ENCODE assay signal across 9 mouse cellular contexts in genomic region chr6:122341038-122341810, GRCm38 (mm10). TPM values are rescaled to one million over a fixed set of nuclear protein-coding genes. Genes with fewer than 3 reads are reported as not detected.
DNase-seq lines count a peak whose midpoint lies in the region; ATAC-seq and TF ChIP-seq lines count a peak whose summit lies in the region.
"Had no signal": no experiment of that assay in that cellular context is flagged by ENCODE, and none has a peak within 500 bp of the region (broad histone marks: within the 10 kb centered on the region; RNA-seq: fewer than 3 reads in every experiment).

No protein-coding gene starts in this region.

- no peaks in the 10 kb centered on the region for H3K9me3 ChIP-seq in lung, embryonic 14.5 days (ENCODE audit: low read depth, low read length)
- H3K9me3 ChIP-seq in forebrain, embryonic 12.5 days: no peaks in the 10 kb centered on the region
- H3K9me3 ChIP-seq in limb, embryonic 12.5 days: no peaks in the 10 kb centered on the region
- no peaks in the 10 kb centered on the region for H3K9me3 ChIP-seq in stomach, embryonic 15.5 days

- DNase-seq in lung, embryonic 14.5 days: peak; percentile 22
- no peak for DNase-seq in lung, adult 2 months
- DNase-seq in MN1 (ENCODE audit: low spot score): no peak
- no peak for DNase-seq in layer of hippocampus, adult 8-10 months (ENCODE audit: low spot score in 2 of 2)
- DNase-seq in heart, adult 8-10 months (ENCODE audit: low spot score): no peak

- 0 out of 2 replicates have a peak, but pooled peaks cover 4% of the 10 kb centered on the region for H3K4me1 ChIP-seq in lung, embryonic 14.5 days (ENCODE audit: insufficient read depth)
- peaks cover 3% of the 10 kb centered on the region; the same call in 1 of the 2 replicates for H3K4me1 ChIP-seq in lung, adult 2 months (ENCODE audit: control insufficient read depth, insufficient read depth, low read length)
- peaks cover 30% of the 10 kb centered on the region for H3K4me1 ChIP-seq in forebrain, embryonic 12.5 days
- H3K4me1 ChIP-seq in limb, embryonic 12.5 days (replicated peaks): peaks cover 20% of the 10 kb centered on the region
- peaks cover 10% of the 10 kb centered on the region; the same call in 1 of the 2 replicates for H3K4me1 ChIP-seq in stomach, embryonic 15.5 days

- peak overlapping the region; percentile 92; the same call in 1 of the 2 replicates for H3K27ac ChIP-seq in lung, embryonic 14.5 days (ENCODE audit: low read depth)
- H3K27ac ChIP-seq in forebrain, embryonic 12.5 days: peak overlapping the region; percentile 98
- peak overlapping the region; percentile 99; the same call in 1 of the 2 replicates for H3K27ac ChIP-seq in limb, embryonic 12.5 days
- peak overlapping the region; percentile 94 for H3K27ac ChIP-seq in stomach, embryonic 15.5 days

- 47% methylated on average over 7 of the region's 7 CpGs for WGBS in lung, embryonic 14.5 days
- WGBS in lung, adult 2 months: 60% methylated on average over 7 of the region's 7 CpGs
- 36% methylated on average over 7 of the region's 7 CpGs for WGBS in forebrain, embryonic 12.5 days
- 43% methylated on average over 7 of the region's 7 CpGs for WGBS in limb, embryonic 12.5 days
- WGBS in stomach, embryonic 15.5 days: 48% methylated on average over 7 of the region's 7 CpGs

- TF ChIP-seq CTCF in lung, embryonic 14.5 days (IDR thresholded peaks at IDR 0.05; ENCODE audit: low read depth): no peak
- no peak for TF ChIP-seq CTCF in lung, adult 2 months (IDR thresholded peaks at IDR 0.05; ENCODE audit: insufficient read depth, low read length)

- TF ChIP-seq POLR2A in lung, adult 2 months (IDR thresholded peaks at IDR 0.05; ENCODE audit: borderline replicate concordance, extremely low read depth, low read depth, low read length): no peak

- H3K27me3 ChIP-seq in lung, embryonic 14.5 days (ENCODE audit: insufficient read depth, low read length): no peaks in the 10 kb centered on the region
- H3K27me3 ChIP-seq in forebrain, embryonic 12.5 days: no peaks in the 10 kb centered on the region
- H3K27me3 ChIP-seq in limb, embryonic 12.5 days: no peaks in the 10 kb centered on the region
- H3K27me3 ChIP-seq in stomach, embryonic 15.5 days (replicated peaks): no peaks in the 10 kb centered on the region

- no peak overlapping the region for H3K9ac ChIP-seq in lung, embryonic 14.5 days
- H3K9ac ChIP-seq in forebrain, embryonic 12.5 days: peak overlapping the region; percentile 89; the same call in 1 of the 2 replicates
- H3K9ac ChIP-seq in limb, embryonic 12.5 days (replicated peaks): no peak overlapping the region
- H3K9ac ChIP-seq in stomach, embryonic 15.5 days: no peak overlapping the region

- peaks cover 9% of the 10 kb centered on the region for H3K36me3 ChIP-seq in lung, embryonic 14.5 days (ENCODE audit: insufficient read depth)
- H3K36me3 ChIP-seq in forebrain, embryonic 12.5 days (replicated peaks): peaks cover 2% of the 10 kb centered on the region; the same call in 1 of the 2 replicates
- H3K36me3 ChIP-seq in limb, embryonic 12.5 days: peaks cover 8% of the 10 kb centered on the region
- peaks cover 3% of the 10 kb centered on the region; the same call in 1 of the 2 replicates for H3K36me3 ChIP-seq in stomach, embryonic 15.5 days

- H3K4me3 ChIP-seq in lung, embryonic 14.5 days (ENCODE audit: low read depth, low read length): no peak overlapping the region
- no peak overlapping the region for H3K4me3 ChIP-seq in lung, adult 2 months (replicated peaks; ENCODE audit: extremely low read depth, low read depth, low read length)
- peak overlapping the region; percentile 83; the same call in 1 of the 2 replicates for H3K4me3 ChIP-seq in forebrain, embryonic 12.5 days (replicated peaks)
- peak overlapping the region; percentile 80 for H3K4me3 ChIP-seq in limb, embryonic 12.5 days (replicated peaks)
- H3K4me3 ChIP-seq in stomach, embryonic 15.5 days (replicated peaks): no peak overlapping the region

- ATAC-seq in lung, embryonic 14.5 days (ENCODE audit: insufficient read depth): no peak
- no peak for ATAC-seq in forebrain, embryonic 12.5 days (ENCODE audit: low FRiP score)
- ATAC-seq in limb, embryonic 12.5 days (ENCODE audit: insufficient number of reproducible peaks, insufficient read depth, low FRiP score, low TSS enrichment, low read depth): no peak
- no peak for ATAC-seq in stomach, embryonic 15.5 days (ENCODE audit: insufficient read depth, low FRiP score, low read depth)

- H3K4me2 ChIP-seq in lung, embryonic 14.5 days: peak overlapping the region; percentile 59
- H3K4me2 ChIP-seq in forebrain, embryonic 12.5 days: peak overlapping the region; percentile 66
- peak overlapping the region; percentile 70 for H3K4me2 ChIP-seq in limb, embryonic 12.5 days
- peak overlapping the region; percentile 71; the same call in 1 of the 2 replicates for H3K4me2 ChIP-seq in stomach, embryonic 15.5 days

RNA-seq across cellular contexts. Expression of gene Phc1, which starts 0.9 kb away (rescaled TPM):
- polyA plus RNA-seq in lung, embryonic 14.5 days (2014; fragmentation: Nextera tagmentation; extraction: Ambion mirVana): 23.8 and 26.8 TPM in 2 replicates
- 37.6 and 45.1 TPM in 2 replicates for polyA plus RNA-seq in lung, adult 2 months (2012; rRNA removed)
- polyA plus RNA-seq in forebrain, embryonic 12.5 days (2016; fragmentation: Nextera tagmentation; extraction: Ambion mirVana): 34.4 and 37.5 TPM in 2 replicates
- 27.1 and 30.6 TPM in 2 replicates for polyA plus RNA-seq in limb, embryonic 12.5 days (2016; fragmentation: Nextera tagmentation; extraction: Ambion mirVana)
- polyA plus RNA-seq in stomach, embryonic 15.5 days (2015; fragmentation: Nextera tagmentation; extraction: Ambion mirVana): 12.8 and 13.2 TPM in 2 replicates
- total RNA-seq in layer of hippocampus, adult 8-10 months (2022): 10 to 100 TPM; 48.8 to 66.7 (median 61.3) TPM
- 10 to 100 TPM; 15.8 to 22.7 (median 20.1) TPM for total RNA-seq in heart, adult 8-10 months (2022)

RNA-seq across cellular contexts. Expression of gene M6pr, which starts 32.7 kb away (rescaled TPM):
- polyA plus RNA-seq in lung, embryonic 14.5 days (2014; fragmentation: Nextera tagmentation; extraction: Ambion mirVana): 115 and 120 TPM in 2 replicates
- 49.8 and 79.0 TPM in 2 replicates for polyA plus RNA-seq in lung, adult 2 months (2012; rRNA removed)
- 68.7 and 70.6 TPM in 2 replicates for polyA plus RNA-seq in forebrain, embryonic 12.5 days (2016; fragmentation: Nextera tagmentation; extraction: Ambion mirVana)
- 74.6 and 76.3 TPM in 2 replicates for polyA plus RNA-seq in limb, embryonic 12.5 days (2016; fragmentation: Nextera tagmentation; extraction: Ambion mirVana)
- 120 and 121 TPM in 2 replicates for polyA plus RNA-seq in stomach, embryonic 15.5 days (2015; fragmentation: Nextera tagmentation; extraction: Ambion mirVana)
- 10 to 100 TPM; 81.2 to 92.7 (median 89.2) TPM for total RNA-seq in layer of hippocampus, adult 8-10 months (2022)
- total RNA-seq in heart, adult 8-10 months (2022): 10 to 100 TPM; 43.1 to 44.9 (median 44.1) TPM

RNA-seq across cellular contexts. Expression of gene Klrg1, which starts 58.5 kb away (rescaled TPM):
- polyA plus RNA-seq in lung, embryonic 14.5 days (2014; fragmentation: Nextera tagmentation; extraction: Ambion mirVana): 0.14 TPM in 1 of 2 replicates, not detected in the other
- 0.65 and 0.66 TPM in 2 replicates for polyA plus RNA-seq in lung, adult 2 months (2012; rRNA removed)
- polyA plus RNA-seq in forebrain, embryonic 12.5 days (2016; fragmentation: Nextera tagmentation; extraction: Ambion mirVana): 0.18 and 0.32 TPM in 2 replicates
- not detected in 2 replicates for polyA plus RNA-seq in limb, embryonic 12.5 days (2016; fragmentation: Nextera tagmentation; extraction: Ambion mirVana)
- not detected in 2 replicates for polyA plus RNA-seq in stomach, embryonic 15.5 days (2015; fragmentation: Nextera tagmentation; extraction: Ambion mirVana)
- total RNA-seq in layer of hippocampus, adult 8-10 months (2022): under 1 TPM in 3 of 4 experiments, not detected in 1; 0.36 to 0.74 (median 0.55) TPM
- total RNA-seq in heart, adult 8-10 months (2022): not detected
- total RNA-seq: common myeloid progenitor, adult 5-6 weeks had no signal

Comparison
In these comparisons a context has a peak if more than half of its experiments do, and no peak if none do; other contexts are left out.
1. H3K4me3 ChIP-seq: peak in forebrain, embryonic 12.5 days (single experiment) and limb, embryonic 12.5 days (single experiment); none in lung, embryonic 14.5 days (single experiment), lung, adult 2 months (single experiment) and stomach, embryonic 15.5 days (single experiment).
2. Peak in every context shown above with its lines, with median percentiles within 50 percentile points of each other: H3K27ac ChIP-seq and H3K4me2 ChIP-seq.